Mouse (Mus musculus): ENCODE results near the gene Dscaml1. TPM values are rescaled to one million over a fixed set of nuclear protein-coding genes. Genes with fewer than 3 reads are reported as not detected.

Gene Dscaml1
- total and polyA plus RNA-seq, 3 experiments = not detected

GRCm38 (mm10) chr9:45439025-45439424 lies 12.6 kb downstream of the Dscaml1 start:
- no peak overlapping the region for H3K4me3 ChIP-seq (ENCODE audit: control insufficient read depth in 1 of 2, insufficient read depth in 1 of 2, low read depth in 2 of 2, low read length in 2 of 2)
- no peak overlapping the region for H3K9ac ChIP-seq (ENCODE audit: control insufficient read depth, low read depth, low read length, poor library complexity, severe bottlenecking)
- no peaks in the 10 kb centered on the region for H3K9me3 ChIP-seq (replicated peaks; ENCODE audit: insufficient read depth, low read length)
- DNase-seq (ENCODE audit: low read depth, low spot score) = no peak
- no peak for TF ChIP-seq MYC (IDR thresholded peaks at IDR 0.05; ENCODE audit: low read depth, low read length)
- no peak for TF ChIP-seq CHD1 (IDR thresholded peaks at IDR 0.05; ENCODE audit: low read depth, low read length)
- no peak for TF ChIP-seq GATA1 (IDR thresholded peaks at IDR 0.05; ENCODE audit: low read depth, low read length)
- TF ChIP-seq ETS1 (IDR thresholded peaks at IDR 0.05; ENCODE audit: low read depth, low read length) = no peak
- TF ChIP-seq MAX (IDR thresholded peaks at IDR 0.05; ENCODE audit: low read length) = no peak
- TF ChIP-seq E2F4 (IDR thresholded peaks at IDR 0.05; ENCODE audit: borderline replicate concordance, low read depth, low read length) = no peak
- TF ChIP-seq RCOR1 (IDR thresholded peaks at IDR 0.05; ENCODE audit: low read depth, low read length) = no peak
- TF ChIP-seq KAT2A (conservative IDR thresholded peaks at IDR 0.05; ENCODE audit: low read depth, low read length) = no peak
- no peak for TF ChIP-seq MAFK (IDR thresholded peaks at IDR 0.05; ENCODE audit: borderline replicate concordance, low read depth, low read length)
- TF ChIP-seq HCFC1 (IDR thresholded peaks at IDR 0.05; ENCODE audit: low read depth, low read length) = no peak
- TF ChIP-seq USF2 (IDR thresholded peaks at IDR 0.05; ENCODE audit: borderline replicate concordance in 1 of 2, insufficient read depth in 1 of 2, low read depth in 1 of 2, low read length in 2 of 2) = no peak
- TF ChIP-seq EP300 (IDR thresholded peaks at IDR 0.05; ENCODE audit: low read depth in 1 of 2, low read length in 2 of 2) = no peak
- TF ChIP-seq ZKSCAN1 (IDR thresholded peaks at IDR 0.05; ENCODE audit: low read depth, low read length) = no peak
- no peak for TF ChIP-seq CTCF (IDR thresholded peaks at IDR 0.05 in 2 of 3, conservative IDR thresholded peaks at IDR 0.05 in 1 of 3; ENCODE audit: control insufficient read depth in 1 of 3, insufficient read depth in 1 of 3, low read depth in 2 of 3, low read length in 3 of 3, poor library complexity in 1 of 3, severe bottlenecking in 1 of 3)
- no peaks in the 10 kb centered on the region for H3K4me1 ChIP-seq (ENCODE audit: control insufficient read depth in 1 of 2, insufficient read depth in 2 of 2, low read length in 2 of 2)
- H3K27ac ChIP-seq (ENCODE audit: control insufficient read depth, low read depth, low read length) = no peak overlapping the region
- no peaks in the 10 kb centered on the region for H3K79me2 ChIP-seq (ENCODE audit: control insufficient read depth, insufficient read depth, low read length, poor library complexity)
- no peaks in the 10 kb centered on the region; a peak in 2 of 4 replicates for H3K27me3 ChIP-seq (ENCODE audit: control insufficient read depth in 1 of 2, insufficient read depth in 2 of 2, low read length in 2 of 2)
- H3K36me3 ChIP-seq (ENCODE audit: control insufficient read depth in 1 of 2, insufficient read depth in 2 of 2, low read length in 2 of 2) = no peaks in the 10 kb centered on the region

- H3K36me3 ChIP-seq (ENCODE audit: control insufficient read depth in 1 of 2, insufficient read depth in 2 of 2, low read length in 2 of 2) = no peaks in the 10 kb centered on the region
- no peak overlapping the region for H3K4me3 ChIP-seq (ENCODE audit: control insufficient read depth in 1 of 2, insufficient read depth in 1 of 2, low read depth in 2 of 2, low read length in 2 of 2)
- H3K27me3 ChIP-seq (ENCODE audit: control insufficient read depth in 1 of 2, insufficient read depth in 2 of 2, low read length in 2 of 2) = no peaks in the 10 kb centered on the region; a peak in 2 of 4 replicates
- no peaks in the 10 kb centered on the region for H3K4me1 ChIP-seq (ENCODE audit: control insufficient read depth in 1 of 2, insufficient read depth in 2 of 2, low read length in 2 of 2)
- no peaks in the 10 kb centered on the region for H3K9me3 ChIP-seq (replicated peaks; ENCODE audit: insufficient read depth, low read length)
- DNase-seq (ENCODE audit: low read depth, low spot score) = no peak
- no peaks in the 10 kb centered on the region for H3K79me2 ChIP-seq (ENCODE audit: control insufficient read depth, insufficient read depth, low read length, poor library complexity)
- H3K9ac ChIP-seq (ENCODE audit: control insufficient read depth, low read depth, low read length, poor library complexity, severe bottlenecking) = no peak overlapping the region
- no peak overlapping the region for H3K27ac ChIP-seq (ENCODE audit: control insufficient read depth, low read depth, low read length)
- TF ChIP-seq MAX (IDR thresholded peaks at IDR 0.05; ENCODE audit: low read length) = no peak
Observed at GRCm38 (mm10) chr9:45440083-45440784, 13.8 kb downstream of the Dscaml1 start.
